Mouse (Mus musculus) cerebellum, adult 8-10 months (tissue): ENCODE data around the gene Sun3.

Experiments
- DNase-seq: peaks from one replicate; pipeline ENCODE4 v3.0.0; 2022

The Sun3 gene

DNA sequence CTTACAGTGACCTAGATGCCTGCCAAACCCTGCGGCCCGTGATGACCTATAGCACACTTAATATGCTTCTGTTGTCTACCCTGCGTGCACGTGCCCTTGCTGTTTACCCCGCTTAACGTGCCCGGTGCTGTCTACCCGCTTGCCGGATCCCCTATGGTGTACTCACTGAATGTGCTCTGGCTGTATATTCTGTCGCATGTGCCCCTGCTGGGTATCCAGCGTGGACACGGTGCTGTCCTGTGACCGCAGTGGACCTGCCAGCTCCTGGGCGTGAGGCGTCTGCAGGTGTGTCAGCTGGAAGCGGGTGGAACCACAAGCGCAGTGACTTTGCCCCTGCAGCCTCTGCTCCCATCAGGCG lies at the start of gene Sun3:
Gene Sun3, minus strand, starts transcription at position 289 of the 358 bp plus-strand sequence.
- DNase-seq = no peak

DNA sequence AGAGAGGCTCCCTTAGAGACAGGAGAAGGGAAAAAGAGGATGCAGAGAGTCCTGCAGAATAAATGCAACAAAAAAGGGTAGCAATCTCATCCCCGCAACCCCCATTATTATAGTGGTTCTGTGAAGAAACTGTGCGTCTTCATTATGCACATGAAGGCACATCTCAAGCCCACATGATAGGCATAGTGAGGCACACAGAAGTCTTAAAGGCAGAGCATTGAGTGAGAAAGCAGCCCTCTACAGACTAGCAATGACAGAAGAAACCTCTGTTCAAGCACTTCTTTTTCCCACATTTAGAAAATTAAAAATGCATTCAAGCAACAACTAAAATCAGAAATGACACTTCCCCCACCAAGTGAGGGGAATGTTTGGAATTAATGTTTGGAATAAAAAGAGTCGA lies 27.7 kb upstream of the Sun3 start:
- DNase-seq = no peak

DNA sequence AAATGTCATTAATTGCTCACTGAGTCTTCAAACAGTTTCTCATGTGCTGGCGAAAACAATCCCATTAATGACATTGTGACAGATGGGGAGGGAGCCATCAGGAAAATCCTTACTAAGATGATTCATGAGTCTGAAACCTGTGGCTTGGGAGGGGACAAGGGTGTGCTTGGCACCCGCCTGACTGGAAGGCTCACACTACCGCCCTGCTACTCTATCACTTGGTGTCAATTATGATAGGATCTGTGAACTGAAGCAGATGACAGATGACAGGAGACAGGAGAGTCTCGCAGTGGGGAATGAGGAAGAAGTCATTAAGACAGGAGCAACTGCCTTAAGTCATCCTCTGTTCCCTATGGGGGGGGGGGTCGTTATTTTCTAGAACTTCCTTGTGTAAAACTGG lies 11.7 kb upstream of the Sun3 start:
- no peak for DNase-seq

DNA sequence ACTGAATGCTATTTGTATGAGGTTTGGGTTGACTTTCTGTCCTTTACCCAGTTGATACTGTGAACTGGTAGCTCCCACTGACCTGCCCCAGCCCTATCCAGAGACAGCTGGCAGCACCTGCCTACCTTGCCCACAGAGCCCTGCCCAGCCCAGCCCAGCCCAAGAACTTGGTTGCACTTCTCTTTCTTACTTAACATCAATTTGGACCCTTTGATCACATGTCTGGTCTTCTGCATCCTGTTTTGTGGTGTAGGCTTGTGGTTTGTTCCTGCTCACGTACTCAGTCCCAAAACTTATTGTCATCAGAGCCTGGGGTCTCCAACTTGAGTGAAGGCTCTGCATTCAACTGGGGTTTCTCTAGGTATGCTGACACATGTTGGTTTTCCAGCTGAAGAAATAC lies 11.2 kb upstream of the Sun3 start:
- DNase-seq = no peak

DNA sequence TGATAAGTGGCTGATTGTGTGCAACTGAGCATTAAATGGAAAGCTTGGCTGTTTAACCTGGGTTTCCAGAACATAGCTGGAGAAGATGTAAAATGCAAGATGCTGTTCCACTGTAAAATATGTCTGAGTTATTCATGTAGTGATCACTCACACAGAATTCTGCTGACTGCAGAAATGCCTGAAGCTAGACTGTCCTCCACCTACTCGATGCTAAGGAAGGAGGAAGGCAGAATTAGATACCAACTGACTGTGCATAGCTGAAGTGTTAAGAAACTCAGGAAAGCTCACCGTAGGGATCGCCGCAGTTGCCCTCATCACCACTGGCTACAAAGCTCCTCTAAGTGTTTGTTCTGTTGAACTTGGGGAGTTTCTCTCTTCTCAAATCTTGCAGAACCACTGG lies 8.9 kb upstream of the Sun3 start:
- DNase-seq = no peak

DNA sequence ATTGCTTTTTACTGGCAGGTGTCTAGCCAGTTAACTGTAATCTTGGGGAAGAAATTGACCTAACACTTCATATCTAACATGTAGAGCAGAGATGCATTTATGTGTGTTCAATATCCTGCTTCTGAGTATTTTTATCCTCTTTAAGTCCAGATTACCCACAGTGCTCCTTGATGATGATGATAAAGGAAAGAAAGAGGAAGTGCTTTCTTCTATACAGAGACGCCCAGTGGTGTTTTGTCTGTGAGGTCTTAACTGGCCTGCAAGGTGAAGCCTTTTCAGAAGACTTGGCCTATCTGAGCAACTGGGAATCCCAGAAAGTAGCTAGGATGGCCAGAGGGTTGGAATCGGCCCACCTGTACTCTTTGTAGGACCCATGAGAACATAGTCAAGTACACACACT lies 8.1 kb upstream of the Sun3 start:
- no peak for DNase-seq

DNA sequence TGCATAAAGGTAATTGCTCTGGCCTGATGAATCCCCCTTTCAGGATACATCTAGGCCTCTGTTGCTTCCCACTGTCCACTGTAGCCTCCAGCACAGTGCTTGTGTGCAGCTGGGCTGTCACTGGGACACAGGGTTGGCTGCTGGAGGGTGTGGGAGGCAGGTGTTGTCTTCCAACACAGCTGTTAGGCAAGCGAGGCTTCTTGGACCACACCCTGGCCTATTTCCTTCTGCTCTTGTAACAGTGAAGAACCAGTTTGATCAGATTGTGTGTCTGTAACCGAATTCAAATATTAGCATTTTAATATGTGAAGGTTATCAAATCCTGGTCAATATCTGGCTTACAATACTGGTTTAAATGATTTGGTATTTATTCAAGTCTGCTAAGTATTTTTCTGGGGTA lies 3.1 kb upstream of the Sun3 start:
- no peak for DNase-seq

DNA sequence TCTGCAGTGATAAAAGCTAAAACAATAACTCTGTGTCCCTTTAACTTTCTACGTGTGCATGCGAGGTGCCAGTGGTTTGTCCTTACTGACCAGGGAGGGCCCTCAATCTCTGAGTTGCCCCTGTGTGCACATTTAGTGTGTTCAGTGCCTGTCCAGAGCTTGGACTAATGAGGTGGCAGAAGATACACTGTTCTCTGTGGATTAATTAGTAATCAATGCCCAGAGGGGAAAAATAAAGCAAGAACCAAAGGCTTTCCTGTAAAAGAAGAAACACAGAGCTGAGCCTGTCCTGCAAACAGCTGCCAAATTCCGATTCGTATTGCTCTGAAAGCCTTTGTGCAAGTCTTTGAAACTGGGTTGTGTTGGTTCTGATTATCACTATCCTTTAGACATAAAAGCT lies 1.4 kb upstream of the Sun3 start:
- no peak for DNase-seq

DNA sequence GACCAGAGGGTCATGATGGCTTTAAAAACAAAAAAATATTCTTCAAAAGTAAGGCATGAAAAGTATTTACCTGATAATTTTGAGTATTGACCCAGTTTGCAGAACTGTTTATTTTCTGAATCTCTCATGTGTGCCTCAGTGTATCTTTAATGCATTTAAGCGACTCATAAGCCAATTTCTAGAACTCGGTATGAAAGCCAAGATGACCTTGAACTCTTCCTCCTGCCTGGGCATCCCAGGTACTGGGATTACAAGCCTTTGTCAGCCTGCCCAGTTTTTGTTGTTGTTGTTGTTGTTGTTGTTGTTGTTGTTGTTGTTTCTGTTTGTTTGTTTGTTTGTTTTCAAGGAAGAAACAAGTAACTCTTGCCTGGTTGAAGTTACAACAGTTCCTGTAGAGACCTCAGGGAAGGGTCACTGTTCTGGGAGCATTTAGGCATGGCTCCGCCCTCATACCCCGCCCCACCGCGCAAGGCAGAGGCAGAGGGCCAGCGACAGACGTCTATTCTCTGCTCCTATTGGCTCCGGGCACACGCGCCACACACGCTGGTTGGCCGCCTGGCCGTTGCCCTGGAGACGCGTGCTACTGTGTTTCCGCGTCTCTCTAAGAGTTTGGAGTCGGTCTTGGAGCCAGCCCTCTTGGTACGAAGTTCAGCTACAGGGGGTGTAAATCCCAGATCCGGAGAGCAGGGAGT lies 634 bp downstream of the Sun3 start, which contains the start of gene Gm11992:
Gene Gm11992, plus strand, starts transcription at position 584 of the 692 bp plus-strand sequence.
- DNase-seq = peak; percentile 10

DNA sequence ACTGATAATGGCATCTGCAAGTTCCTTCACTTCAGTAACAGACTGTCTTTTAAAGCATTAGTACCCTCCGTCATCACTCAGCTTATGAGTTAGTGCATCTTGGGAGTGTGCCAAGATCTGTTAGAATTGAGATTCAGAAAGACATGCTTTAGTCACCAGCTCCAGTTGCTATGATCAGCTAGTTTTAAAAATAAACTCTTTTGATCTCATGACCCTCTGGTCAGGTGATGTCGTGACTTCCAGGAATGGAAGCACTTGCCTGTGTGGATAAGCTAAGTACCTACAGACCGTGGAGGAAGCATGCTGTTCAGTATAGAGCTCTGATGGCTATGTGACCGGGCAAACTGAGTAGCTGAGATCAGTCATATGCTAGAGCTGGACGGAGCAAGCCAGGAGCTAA lies 1.7 kb downstream of the Sun3 start:
- no peak for DNase-seq

DNA sequence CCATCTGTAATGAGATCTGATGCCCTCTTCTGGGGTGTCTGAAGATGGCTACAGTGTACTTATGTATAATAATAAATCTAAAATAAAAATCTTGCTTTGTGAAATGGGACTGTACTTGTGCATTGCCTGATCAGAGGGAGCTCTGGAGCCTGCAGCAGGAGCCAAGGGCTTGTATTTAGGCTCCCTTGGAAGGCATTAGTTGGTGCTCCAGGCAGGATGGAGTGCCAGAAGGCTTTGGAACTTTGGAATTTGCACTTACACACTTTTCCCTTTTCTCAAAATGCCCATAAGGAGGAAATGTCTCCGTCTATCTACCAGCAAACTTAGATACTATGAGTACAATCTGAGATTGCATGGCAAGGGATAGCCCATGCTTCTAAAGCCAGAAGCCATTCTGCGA lies 2.2 kb downstream of the Sun3 start:
- DNase-seq = no peak

DNA sequence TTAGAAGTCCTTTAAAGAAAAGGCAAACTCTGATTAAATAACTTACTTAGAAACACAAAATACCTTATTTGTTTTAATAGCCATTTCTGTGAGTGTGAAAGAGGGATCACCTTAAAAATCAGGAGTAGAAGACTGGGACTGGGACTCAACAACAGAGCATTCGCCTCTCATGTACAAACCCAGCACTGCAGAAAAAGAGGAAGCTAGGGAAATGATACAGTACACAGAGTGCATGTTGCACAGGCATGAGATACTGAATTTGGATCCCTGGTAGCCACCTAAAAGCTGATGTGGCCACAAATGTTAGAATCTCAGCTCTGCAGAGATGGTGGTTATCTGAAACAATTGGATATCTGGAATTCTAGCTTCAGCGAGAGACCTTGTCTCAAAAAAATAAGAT lies 17.3 kb downstream of the Sun3 start:
- no peak for DNase-seq

DNA sequence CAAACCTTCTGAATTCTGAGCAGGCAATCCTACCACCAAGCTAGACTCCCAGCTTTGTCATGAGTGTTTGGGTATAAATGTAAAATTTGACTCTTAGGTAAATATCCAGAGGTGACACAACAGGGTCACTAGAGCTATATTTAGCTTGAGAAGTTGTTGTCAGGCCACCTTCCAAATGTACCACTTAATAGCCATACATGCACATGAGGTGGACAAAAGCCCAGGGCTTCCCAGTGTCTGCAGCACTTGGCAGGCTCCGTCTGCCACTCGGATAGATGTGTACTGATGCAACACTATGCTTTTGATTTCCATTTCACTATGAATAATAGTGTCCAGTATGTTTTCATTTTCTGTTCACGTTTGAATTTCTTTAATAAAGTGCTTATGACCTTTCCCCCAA lies 23.6 kb downstream of the Sun3 start:
- DNase-seq = no peak

DNA sequence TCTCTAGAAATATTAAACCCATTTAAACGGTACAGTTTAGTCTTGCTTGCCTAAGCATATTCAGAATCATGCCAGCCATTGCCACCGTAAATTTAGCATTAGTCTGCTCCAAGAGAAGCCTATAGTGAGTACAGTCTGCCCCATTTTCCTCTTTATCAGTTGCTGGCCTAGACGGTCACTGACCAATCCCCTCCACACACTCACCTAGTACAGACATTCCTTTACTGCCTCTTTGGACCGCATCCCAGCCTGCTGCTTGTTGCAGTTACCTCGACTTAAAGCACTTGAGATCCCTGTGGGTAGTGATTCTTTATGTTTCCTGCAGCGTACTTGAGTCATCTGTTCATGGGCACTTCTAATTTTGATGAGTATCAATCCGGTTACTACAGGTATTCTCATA lies 24.0 kb downstream of the Sun3 start:
- no peak for DNase-seq

DNA sequence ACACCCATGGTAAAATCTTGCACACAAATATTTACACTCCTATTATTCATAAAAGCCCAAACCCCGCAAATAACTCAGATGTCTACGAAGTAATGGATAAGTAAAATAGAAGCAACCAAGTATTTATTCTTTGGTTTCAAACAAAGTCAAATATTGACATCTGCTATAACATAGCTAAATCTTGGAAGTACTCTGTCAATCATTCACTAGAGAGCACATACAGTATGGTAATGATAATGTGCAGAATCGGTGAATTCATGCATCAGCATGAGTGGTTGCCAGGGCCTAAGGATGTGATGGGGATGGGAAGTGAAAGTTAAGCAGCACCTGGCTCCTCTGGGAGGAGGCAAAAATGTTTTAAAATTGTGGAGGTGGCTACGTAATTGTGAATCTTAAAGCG lies 28.6 kb downstream of the Sun3 start:
- DNase-seq = no peak

DNA sequence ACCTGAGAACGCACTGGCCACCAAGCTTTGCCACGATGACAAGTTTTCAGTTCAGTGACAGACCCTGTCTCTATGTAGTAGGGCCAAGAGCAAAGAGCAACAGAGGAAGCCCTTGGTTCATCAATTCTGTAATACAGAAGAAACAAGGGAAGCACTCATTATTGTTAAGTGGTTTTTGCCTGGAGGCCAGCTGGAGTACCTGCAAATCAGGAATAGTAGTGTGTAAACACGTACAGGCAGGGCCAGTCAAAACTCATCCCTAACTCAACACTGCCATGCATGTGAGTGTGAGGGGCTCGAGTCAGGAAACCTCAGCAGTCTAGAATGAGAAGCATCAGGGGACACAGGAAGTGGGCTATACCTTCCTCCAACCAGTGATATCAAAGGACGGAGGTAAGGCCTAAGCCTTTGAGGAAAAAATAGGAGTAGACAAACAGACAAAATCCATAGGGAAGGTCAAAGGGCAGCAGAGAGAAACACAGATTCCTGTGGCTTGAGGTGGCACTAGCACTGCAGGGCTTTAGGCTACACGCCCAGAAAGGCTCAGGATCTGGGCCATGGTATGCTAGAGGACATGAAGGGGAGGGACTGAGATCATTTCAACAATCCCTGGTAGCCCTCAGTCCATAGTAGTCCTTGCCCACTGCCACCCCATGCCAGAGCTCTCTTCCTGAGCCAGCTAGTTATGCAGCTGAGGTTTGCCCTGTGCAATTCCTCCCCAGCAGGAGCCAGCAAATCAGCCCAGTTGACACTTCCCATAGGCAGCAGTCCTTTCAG lies 30.1 kb downstream of the Sun3 start:
- no peak for DNase-seq

DNA sequence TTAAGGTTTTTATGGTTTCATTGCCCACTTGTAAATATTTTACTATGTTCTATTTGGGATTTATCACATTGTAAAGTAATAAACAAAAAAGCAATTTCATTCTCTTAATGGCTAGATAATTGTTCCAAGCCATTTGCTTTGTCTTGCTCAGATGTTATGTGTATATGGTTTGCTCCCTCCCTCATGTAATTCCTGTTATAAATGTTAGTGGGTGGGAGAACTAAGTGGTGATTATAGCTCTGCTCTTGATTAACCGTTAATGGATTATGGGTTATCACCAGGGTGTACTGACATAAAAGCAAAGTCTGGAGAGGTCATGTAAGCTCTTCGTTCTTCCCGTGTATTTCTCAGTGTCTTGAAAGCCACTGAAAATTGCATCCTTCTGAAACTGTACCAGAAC lies 34.1 kb downstream of the Sun3 start:
- DNase-seq = no peak

DNA sequence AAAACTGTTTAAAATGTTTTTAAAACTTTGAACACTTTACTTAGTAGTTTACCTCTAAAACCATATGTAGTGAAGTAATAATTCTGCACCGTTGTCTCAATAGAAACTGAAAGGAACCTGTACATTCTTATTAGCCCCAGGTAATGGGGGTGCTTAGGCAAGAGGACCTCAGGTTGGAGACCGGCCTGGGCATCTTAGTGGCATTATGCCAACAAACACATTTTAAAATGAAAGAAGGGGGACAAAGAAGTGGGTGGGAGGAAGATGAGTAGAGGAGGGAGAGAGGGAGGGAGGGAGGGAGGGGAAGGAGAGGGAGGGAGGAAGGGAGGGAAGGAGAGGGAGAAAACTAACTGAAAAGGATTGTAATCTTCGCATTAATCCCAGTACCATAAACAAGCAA lies 37.4 kb downstream of the Sun3 start:
- DNase-seq = no peak

DNA sequence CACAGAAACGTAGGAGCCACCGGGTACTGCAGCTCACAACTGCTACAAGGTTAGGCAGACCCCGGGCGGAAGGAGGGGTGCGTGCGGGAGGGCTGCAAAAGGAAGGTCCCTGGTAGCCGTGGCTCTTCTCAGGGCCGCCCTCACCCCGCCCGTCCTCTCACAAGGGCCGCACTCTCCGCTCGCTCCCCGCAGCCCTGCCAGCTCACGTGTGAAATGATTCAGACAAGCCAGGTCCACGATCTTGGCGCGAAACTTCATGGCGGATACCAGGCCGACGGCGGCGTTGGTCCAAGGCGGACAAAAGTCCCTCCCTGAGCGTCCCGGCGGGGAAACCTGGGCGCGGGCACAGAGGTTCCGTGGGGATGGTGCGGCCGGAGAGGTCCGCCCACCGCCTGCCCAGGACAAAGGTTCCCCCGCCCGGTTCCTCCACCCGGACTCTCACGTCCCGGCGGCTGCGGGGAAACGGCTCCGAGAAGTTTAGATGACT lies 37.9 kb downstream of the Sun3 start, which contains the start of gene Hus1:
Gene Hus1, minus strand, starts transcription at position 339 of the 487 bp plus-strand sequence.
- DNase-seq = peak; percentile 87

DNA sequence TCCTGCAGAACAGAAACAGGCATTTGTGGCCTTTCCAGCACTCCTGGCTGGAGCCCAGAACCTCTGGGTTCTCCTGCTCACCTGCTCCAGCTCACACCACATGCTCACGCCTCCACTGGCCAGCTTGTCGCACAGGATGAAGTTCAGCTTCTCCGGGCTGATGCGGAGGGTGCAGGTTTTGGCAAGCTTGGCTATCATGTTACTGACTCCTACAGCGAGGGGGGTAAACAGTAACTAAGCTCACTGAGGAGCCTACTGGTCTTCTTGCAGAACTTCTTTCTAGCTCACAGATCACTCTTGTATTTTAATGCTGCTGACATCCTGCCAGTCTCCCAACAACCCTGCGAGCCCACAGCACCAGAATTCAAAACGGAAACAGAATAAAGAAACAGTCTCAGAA lies 38.4 kb downstream of the Sun3 start:
- no peak for DNase-seq

DNA sequence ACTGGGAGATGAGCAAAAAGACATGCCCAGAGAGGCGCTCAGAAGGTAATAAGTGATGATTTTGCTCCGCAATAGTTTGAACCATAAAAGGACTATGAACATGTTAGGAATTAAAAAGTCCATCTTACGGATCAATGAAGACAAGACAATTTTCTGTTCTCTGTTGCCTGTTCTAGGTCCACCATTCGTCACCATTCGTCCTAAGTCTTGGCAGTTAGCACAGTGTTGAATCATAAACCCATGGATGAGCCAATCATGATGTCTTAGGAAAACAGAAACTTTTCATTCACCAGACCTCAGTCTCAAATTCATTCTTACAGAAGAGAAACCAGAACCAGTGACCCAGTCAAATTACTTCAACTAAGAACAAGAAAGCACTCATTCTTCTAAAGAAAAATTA lies 40.0 kb downstream of the Sun3 start:
- DNase-seq = no peak

DNA sequence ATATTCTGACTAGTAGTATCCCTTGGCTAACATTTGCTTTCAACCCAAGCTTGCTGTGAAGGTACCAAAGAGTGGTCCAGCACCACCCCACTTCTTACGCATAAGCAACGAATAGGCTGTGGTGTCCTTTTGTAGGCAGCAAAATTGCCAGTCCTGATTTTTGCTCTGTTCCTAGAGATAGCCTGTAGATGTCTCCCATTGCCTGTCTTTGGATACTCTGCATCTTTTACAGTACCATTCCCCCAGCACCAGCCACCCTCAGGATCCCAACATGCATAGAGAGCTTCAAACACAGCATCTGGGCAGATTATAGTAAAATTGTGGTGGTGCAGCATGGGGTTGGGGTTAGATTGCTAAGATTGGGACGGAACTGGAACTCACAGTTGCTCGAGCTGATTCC lies 60.7 kb downstream of the Sun3 start:
- no peak for DNase-seq

DNA sequence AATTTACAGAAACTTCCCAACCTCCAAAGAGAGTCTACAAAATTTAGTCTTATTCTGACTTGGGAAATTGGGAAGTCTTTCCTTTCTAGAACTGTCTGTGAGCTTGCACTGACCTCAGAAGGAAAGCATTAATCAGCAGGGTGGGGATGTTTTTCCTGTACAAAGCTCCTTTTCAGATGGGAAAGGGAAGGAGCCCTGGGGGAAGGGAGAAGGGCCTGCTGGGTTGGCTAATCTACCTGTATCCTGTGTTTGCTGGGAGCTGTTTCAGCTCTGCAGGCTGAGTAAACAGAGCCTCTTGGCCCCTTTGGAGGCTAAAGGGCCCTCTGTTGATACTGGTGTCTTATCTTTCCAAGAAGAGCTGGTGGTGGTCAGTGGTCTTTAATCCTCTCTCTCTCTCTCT lies 62.7 kb downstream of the Sun3 start:
- no peak for DNase-seq

DNA sequence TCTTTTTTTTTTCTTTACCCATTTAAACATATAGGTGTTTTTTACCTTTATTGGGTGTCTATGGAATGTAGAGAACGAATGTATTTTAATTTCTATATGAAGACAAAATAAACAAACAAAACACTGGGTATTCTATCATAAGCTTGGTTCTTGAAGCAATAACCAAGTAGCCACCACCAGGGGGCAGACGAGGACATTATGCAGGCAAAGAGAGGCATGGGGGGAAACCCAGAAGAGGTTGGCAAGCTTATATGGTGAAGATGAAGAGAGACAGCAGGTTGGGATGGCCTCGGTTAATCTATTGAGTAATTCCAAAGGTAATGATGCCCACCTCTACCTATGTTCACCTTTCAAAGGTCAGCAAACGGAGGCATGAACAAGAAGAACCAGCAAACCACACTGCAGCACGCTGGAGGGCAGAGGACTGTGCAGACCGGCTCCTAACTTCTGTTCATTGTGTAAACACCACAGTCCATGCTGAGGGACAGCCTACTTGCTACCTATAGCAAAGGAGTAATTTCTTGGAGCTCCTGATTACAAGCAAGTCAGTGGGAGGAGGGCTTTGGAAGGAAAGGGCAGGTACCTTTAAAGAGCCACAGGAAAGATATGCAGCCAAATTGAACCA lies 65.4 kb downstream of the Sun3 start:
- peak; percentile 55 for DNase-seq
